Mouse (Mus musculus) hindbrain, embryonic 10.5 days (tissue): ENCODE results near the gene Lrr1. TPM values are rescaled to one million over a fixed set of nuclear protein-coding genes. Genes with fewer than 3 reads are reported as not detected.
A peak's percentile ranks its signal among the peaks of the same experiment; 100 is the strongest.

ENCODE experiments used
- DNase-seq: peaks from one replicate; pipeline ENCODE4 v3.0.0-alpha.2; 2017; ENCODE audit warnings: low spot score
- H3K27ac ChIP-seq: fragments of 300-500 bp; sonication (generic); 2 replicates; pipeline ENCODE4 v1.5.1; 2016; ENCODE audit warnings: mild to moderate bottlenecking, moderate library complexity
- H3K27me3 ChIP-seq: fragments of 300-500 bp; sonication (generic); 2 replicates; pipeline ENCODE4 v1.6.1; 2016; ENCODE audit warnings: mild to moderate bottlenecking; ENCODE audit not compliant: poor library complexity, insufficient read depth, severe bottlenecking
- H3K36me3 ChIP-seq: fragments of 300-500 bp; sonication (generic); 2 replicates; pipeline ENCODE4 v1.6.1; 2016; ENCODE audit warnings: mild to moderate bottlenecking, moderate library complexity
- H3K4me1 ChIP-seq: fragments of 300-500 bp; sonication (generic); replicated peaks from 2 replicates; pipeline ENCODE4 v1.6.1; 2016; ENCODE audit warnings: mild to moderate bottlenecking
- H3K4me3 ChIP-seq: fragments of 300-500 bp; sonication (generic); 2 replicates; pipeline ENCODE4 v1.5.1; 2016; ENCODE audit warnings: mild to moderate bottlenecking, moderate library complexity
- H3K9me3 ChIP-seq: fragments of 300-500 bp; sonication (generic); 2 replicates; pipeline ENCODE4 v1.6.1; 2016; ENCODE audit warnings: mild to moderate bottlenecking, moderate library complexity
- WGBS: fragments of 180-500 bp; shearing (Covaris S2); methylation state at CpG from one replicate; pipeline ENCODE4 v1.1.7; 2016; 5-methylcytosine and 5-hydroxymethylcytosine counted together
- polyA plus RNA-seq: library from polyadenylated mRNA; unstranded; fragments of >200 nt; fragmentation: Nextera tagmentation; extraction: Ambion mirVana; gene quantifications from 2 replicates; pipeline ENCODE4 v1.2.1, GENCODE M21; 2016

The Lrr1 gene
- polyA plus RNA-seq, 1 experiment from 2014 or later: 28.3 TPM

- Histone ChIP-seq H3K4me1 (peaks cover 22% of the 10 kb centered on the region), H3K27me3 (no peaks in the 10 kb centered on the region), H3K9me3 (no peaks in the 10 kb centered on the region), H3K4me3 (peak overlapping the region; percentile 93), H3K36me3 (peaks cover 10% of the 10 kb centered on the region), H3K27ac (peak overlapping the region; percentile 98)
- DNase-seq: no peak
- 10% methylated on average over 18 of the region's 18 CpGs for whole genome bisulfite sequencing
Observed at GRCm38 (mm10) chr12:69167656-69168460, 756 bp upstream of the Lrr1 start.

GRCm38 (mm10) chr12:69171307-69171706 lies 2.7 kb downstream of the Lrr1 start:
- 95% methylated on average over 2 of the region's 2 CpGs for WGBS
- Histone ChIP-seq H3K9me3 (no peaks in the 10 kb centered on the region), H3K27me3 (no peaks in the 10 kb centered on the region), H3K36me3 (peaks cover 45% of the 10 kb centered on the region), H3K4me1 (peaks cover 22% of the 10 kb centered on the region), H3K4me3 (no peak overlapping the region), H3K27ac (no peak overlapping the region)
- DNase-seq: no peak

- DNase-seq: no peak
Observed at GRCm38 (mm10) chr12:69175975-69176374, 7.4 kb downstream of the Lrr1 start.

GRCm38 (mm10) chr12:69177526-69177925 lies 8.9 kb downstream of the Lrr1 start:
- Histone ChIP-seq H3K27me3 (no peaks in the 10 kb centered on the region), H3K36me3 (peaks cover 91% of the 10 kb centered on the region), H3K9me3 (no peaks in the 10 kb centered on the region), H3K27ac (no peak overlapping the region), H3K4me3 (no peak overlapping the region), H3K4me1 (no peaks in the 10 kb centered on the region)
- 85% methylated on average over 3 of the region's 3 CpGs for WGBS
- DNase-seq: no peak

More at GRCm38 (mm10) chr12:69175975-69176374, 7.4 kb downstream of the Lrr1 start:
- no peaks in the 10 kb centered on the region for H3K9me3 ChIP-seq
- H3K36me3 ChIP-seq: peaks cover 82% of the 10 kb centered on the region
- 94% methylated on average over 3 of the region's 3 CpGs for WGBS
- H3K4me1 ChIP-seq: no peaks in the 10 kb centered on the region
- H3K27me3 ChIP-seq: no peaks in the 10 kb centered on the region
- H3K4me3 ChIP-seq: no peak overlapping the region
- no peak overlapping the region for H3K27ac ChIP-seq

- no peak for DNase-seq
- H3K4me3 ChIP-seq: no peak overlapping the region
- WGBS: 84% methylated on average over 12 of the region's 12 CpGs
- H3K4me1 ChIP-seq: peaks cover 5% of the 10 kb centered on the region
- H3K27me3 ChIP-seq: no peaks in the 10 kb centered on the region
- H3K27ac ChIP-seq: no peak overlapping the region
- H3K36me3 ChIP-seq: peaks cover 73% of the 10 kb centered on the region
- no peaks in the 10 kb centered on the region for H3K9me3 ChIP-seq
Observed at GRCm38 (mm10) chr12:69179371-69179770, 10.8 kb downstream of the Lrr1 start.

- WGBS: 87% methylated on average over 4 of the region's 4 CpGs
- Histone ChIP-seq H3K27me3 (no peaks in the 10 kb centered on the region), H3K27ac (no peak overlapping the region), H3K4me3 (no peak overlapping the region), H3K4me1 (peaks cover 25% of the 10 kb centered on the region), H3K9me3 (no peaks in the 10 kb centered on the region), H3K36me3 (peaks cover 58% of the 10 kb centered on the region)
- DNase-seq: no peak
Observed at GRCm38 (mm10) chr12:69181800-69182199, 13.2 kb downstream of the Lrr1 start.

GRCm38 (mm10) chr12:69183583-69184308 lies 15.1 kb downstream of the Lrr1 start, which contains the start of the genes Rpl36al and Mgat2:
Rpl36al (minus strand) TSS chr12:69184083.
Mgat2 (plus strand) TSS chr12:69184157.
- H3K4me3 ChIP-seq: peak within 1 kb of the TSS; percentile 90
- WGBS: under 1% methylated on average over 84 of the region's 84 CpGs
- peak within 1 kb of the TSS; percentile 96 for H3K27ac ChIP-seq
- H3K27me3 ChIP-seq: no peaks in the 10 kb centered on the region
- peaks cover 32% of the 10 kb centered on the region for H3K4me1 ChIP-seq
- H3K36me3 ChIP-seq: peaks cover 56% of the 10 kb centered on the region
- DNase-seq: peak; percentile 97
- no peaks in the 10 kb centered on the region for H3K9me3 ChIP-seq

- H3K36me3 ChIP-seq: peaks cover 56% of the 10 kb centered on the region
- 2% methylated on average over 86 of the region's 86 CpGs for WGBS
- H3K4me1 ChIP-seq: peaks cover 32% of the 10 kb centered on the region
- H3K9me3 ChIP-seq: no peaks in the 10 kb centered on the region
- no peaks in the 10 kb centered on the region for H3K27me3 ChIP-seq
- DNase-seq: peak; percentile 62
- peak overlapping the region; percentile 90 for H3K4me3 ChIP-seq
- peak overlapping the region; percentile 96 for H3K27ac ChIP-seq
Observed at GRCm38 (mm10) chr12:69184342-69185295, 16.0 kb downstream of the Lrr1 start.

- no peaks in the 10 kb centered on the region for H3K27me3 ChIP-seq
- DNase-seq: no peak
- peaks cover 32% of the 10 kb centered on the region for H3K4me1 ChIP-seq
- WGBS: 80% methylated on average over 7 of the region's 7 CpGs
- H3K4me3 ChIP-seq: peak overlapping the region; percentile 90
- H3K36me3 ChIP-seq: peaks cover 58% of the 10 kb centered on the region
- H3K27ac ChIP-seq: no peak overlapping the region
- no peaks in the 10 kb centered on the region for H3K9me3 ChIP-seq
Observed at GRCm38 (mm10) chr12:69185371-69185770, 16.8 kb downstream of the Lrr1 start.

GRCm38 (mm10) chr12:69186811-69187471 lies 18.3 kb downstream of the Lrr1 start:
- Histone ChIP-seq H3K4me3 (no peak overlapping the region), H3K27ac (no peak overlapping the region), H3K27me3 (no peaks in the 10 kb centered on the region), H3K9me3 (no peaks in the 10 kb centered on the region), H3K4me1 (peaks cover 32% of the 10 kb centered on the region), H3K36me3 (peaks cover 61% of the 10 kb centered on the region)
- WGBS: 80% methylated on average over 5 of the region's 5 CpGs
- no peak for DNase-seq

GRCm38 (mm10) chr12:69190074-69190473 lies 21.5 kb downstream of the Lrr1 start:
- 92% methylated on average over 9 of the region's 9 CpGs for WGBS

GRCm38 (mm10) chr12:69190522-69190921 lies 21.9 kb downstream of the Lrr1 start:
- DNase-seq: no peak

More at GRCm38 (mm10) chr12:69190074-69190473, 21.5 kb downstream of the Lrr1 start:
- peaks cover 68% of the 10 kb centered on the region for H3K36me3 ChIP-seq
- no peaks in the 10 kb centered on the region for H3K27me3 ChIP-seq
- peaks cover 23% of the 10 kb centered on the region for H3K4me1 ChIP-seq
- no peak for DNase-seq
- H3K27ac ChIP-seq: no peak overlapping the region
- no peak overlapping the region for H3K4me3 ChIP-seq
- no peaks in the 10 kb centered on the region for H3K9me3 ChIP-seq

More at GRCm38 (mm10) chr12:69190522-69190921, 21.9 kb downstream of the Lrr1 start:
- H3K27me3 ChIP-seq: no peaks in the 10 kb centered on the region
- H3K36me3 ChIP-seq: peaks cover 65% of the 10 kb centered on the region
- H3K4me1 ChIP-seq: peaks cover 23% of the 10 kb centered on the region
- no peak overlapping the region for H3K27ac ChIP-seq
- no peaks in the 10 kb centered on the region for H3K9me3 ChIP-seq
- H3K4me3 ChIP-seq: no peak overlapping the region
- WGBS: 98% methylated on average over 1 of the region's 1 CpGs
